Mouse (Mus musculus) brain, embryonic 18.5 days (tissue): ENCODE measurements around the gene Mark3.
A peak's percentile ranks its signal among the peaks of the same experiment; 100 is the strongest.
"Not testable (repeated sequence)": the region's sequence is repeated elsewhere in the genome, so short reads cannot be mapped to it uniquely, and the experiment has no call there.

Source experiments
- DNase-seq: peaks from one replicate; pipeline ENCODE4 v3.0.0-alpha.2; 2012; ENCODE audit warnings: low read depth, low spot score

Mark3 gene

DNA sequence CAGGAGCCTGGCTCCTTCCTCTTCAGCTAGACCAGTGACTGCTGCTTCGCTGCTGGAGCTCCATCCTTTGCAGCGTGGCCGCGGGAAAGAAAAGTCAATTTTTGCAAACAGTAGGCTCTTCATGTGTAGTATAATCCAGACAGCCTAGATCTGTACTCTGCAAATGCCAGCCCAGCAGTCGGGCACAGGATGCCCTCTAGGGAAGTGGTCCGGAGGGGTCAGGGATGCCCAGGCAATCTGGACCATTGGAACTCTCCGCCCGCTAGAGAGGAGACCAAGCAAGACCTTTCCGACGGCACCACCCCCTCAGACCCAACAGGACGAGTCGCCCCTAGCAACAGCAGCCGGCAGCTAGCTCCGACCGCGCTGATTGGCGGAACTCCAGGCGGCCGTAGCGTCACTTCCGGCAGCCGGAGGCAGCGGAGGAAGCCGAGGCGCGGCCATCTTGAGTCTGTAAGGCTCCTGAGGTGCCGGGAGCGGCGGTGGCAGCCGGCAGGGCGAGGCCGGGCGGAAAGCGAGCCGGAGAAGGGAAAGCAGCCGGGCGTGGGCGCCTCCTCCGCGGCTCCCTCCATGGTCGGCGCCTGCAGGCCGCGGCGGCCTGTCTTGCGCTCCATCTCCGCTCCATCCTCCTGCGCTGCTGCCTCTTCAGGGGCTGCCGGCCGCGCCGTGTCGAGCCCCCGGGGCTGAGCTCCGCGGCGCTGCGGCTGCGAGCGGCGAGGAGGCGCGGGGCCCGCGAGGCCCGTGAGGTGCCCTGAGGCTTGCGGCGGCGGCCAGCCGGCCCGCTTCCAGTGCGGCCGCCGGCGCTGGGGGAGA lies at the start of gene Mark3:
Mark3 (plus strand) TSS at position 450 of the 813 bp plus-strand sequence.
- peak; percentile 92 for DNase-seq

DNA sequence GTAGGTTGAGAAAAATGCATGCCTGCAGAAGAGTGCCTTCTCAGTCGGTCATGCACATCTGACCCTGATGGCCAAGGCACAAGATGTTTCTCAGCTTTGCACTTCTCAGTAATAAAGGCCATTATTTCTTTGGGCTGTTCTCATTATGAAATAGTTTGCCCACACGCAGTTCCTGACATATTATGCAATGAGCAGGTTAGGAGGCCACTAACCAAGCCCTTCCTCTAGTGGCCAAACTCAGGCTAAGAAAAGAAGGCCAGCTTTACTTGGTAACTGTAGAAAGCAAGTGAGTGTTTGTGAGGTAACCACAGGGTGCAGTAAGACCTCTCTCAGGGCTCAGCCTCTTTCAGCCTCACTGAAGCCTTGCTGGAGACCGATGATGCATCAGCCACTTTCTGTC lies 49.4 kb upstream of the Mark3 start:
- DNase-seq: no peak

DNA sequence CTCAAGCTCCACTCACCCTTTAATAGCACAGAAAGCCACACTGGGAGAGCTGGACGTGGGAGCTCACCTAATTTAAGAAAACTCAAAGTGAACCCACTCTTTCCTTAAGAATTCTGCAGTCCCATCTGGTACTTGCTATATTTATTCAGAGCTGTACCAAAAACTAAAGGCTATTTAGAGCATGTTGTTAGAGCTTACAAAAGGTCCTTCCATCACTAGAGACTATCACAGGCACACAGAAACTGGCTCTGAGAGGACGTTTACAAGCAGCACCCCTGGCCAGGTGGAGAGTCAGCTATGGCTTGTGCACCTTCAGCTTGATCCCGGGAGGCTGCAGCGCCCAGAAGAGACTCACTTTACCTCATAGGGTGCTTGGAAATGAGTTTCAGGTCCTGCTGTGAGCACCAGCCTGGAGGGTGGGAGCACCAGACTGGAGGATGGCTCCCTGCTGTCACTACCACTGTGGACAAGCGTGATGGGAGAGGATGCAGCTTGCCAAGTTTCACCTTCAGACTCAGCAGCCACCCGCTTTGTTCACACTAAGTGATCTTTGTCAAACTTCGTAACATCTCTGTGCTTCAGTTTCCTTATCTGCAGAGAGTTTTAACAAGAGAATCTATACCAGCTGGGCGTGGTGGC lies 46.6 kb upstream of the Mark3 start:
- no peak for DNase-seq

DNA sequence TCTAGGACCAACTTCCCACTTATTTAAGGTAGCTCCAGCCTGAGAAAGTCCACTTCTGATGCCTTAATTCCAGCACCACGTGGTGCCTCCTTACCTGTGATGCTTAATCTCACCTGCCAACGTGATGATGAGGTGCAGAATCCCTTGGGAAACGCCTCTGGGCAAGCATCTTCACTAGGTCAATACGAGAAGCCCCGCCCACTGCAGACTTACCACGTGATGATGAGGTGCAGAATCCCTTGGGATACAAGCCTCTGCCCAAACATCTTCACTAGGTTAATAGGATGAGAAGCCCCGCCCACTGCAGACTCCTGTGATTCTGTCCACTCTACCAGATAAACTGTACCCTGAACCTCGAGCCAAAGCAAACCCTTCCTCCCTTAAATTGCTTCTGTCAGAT lies 45.1 kb upstream of the Mark3 start:
- DNase-seq: no peak

DNA sequence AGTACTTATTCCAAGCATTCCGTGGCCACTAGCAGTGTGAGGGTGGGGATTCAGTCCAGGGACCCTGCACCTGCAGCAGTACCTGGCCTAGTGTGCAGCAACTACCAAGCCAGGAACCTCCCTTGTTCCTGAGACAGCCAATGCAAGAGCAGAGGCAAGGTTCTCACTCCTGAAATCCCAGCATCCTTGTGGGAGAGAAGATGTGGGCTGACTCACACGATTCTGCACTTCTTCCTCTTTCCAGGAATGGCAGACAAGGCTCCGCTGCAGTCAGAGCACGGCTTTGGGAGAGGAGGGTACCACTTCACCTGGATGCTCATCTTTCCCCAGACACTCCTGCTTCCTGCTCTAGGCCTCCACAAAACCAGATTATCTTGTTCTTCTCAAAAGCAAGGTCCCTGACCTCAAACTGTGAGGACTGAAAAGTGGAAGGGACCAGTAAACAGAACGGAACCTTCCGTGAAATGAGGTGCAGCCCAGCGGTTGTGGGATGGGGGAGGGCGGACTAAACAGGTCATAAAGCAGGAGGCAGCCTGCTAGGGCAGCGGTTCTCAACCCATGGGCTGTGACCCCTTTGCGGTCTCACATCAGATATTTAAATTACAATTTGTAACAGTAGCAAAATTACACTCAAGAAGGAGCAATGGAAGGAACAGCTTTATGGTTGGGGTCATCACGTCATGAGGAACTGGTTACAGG lies 41.1 kb upstream of the Mark3 start:
- DNase-seq: no peak

DNA sequence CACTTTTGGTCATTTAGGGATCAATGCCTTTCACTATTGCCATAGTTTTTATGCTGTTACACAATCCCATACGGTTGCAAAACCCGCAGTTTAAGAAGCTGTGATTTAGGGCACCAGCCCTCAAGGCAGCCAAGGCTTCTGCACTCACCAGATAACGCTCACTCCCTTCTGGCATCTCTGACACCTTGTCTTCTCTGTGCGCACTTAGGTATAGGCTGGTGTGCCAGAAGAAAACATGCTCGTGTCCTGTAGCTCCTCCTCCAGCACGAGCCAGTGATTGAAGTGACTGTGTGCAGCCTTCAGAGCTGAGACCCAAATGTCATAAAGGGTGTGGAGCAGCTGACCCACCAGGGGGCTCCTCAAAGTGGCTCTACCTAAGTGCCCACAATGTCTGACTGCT lies 39.0 kb upstream of the Mark3 start:
- DNase-seq: no peak

DNA sequence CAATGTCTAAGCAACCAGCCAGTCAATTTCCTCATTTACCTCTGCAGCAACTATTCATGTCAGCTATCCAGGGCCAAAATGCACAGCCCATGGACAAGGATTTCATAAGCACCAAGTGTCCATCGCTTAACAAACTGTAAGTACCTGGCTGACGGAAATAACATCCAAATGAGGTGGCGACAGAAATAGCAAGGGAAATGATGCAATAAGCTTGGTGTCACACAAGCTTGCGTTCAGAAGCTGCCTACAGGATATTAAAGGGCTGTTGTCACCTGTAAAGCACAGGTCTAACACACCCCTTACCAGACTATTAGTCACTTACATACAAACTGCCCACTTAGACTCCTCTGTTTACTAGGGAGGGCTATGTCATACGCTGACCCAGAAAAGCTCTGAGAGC lies 38.6 kb upstream of the Mark3 start:
- no peak for DNase-seq

DNA sequence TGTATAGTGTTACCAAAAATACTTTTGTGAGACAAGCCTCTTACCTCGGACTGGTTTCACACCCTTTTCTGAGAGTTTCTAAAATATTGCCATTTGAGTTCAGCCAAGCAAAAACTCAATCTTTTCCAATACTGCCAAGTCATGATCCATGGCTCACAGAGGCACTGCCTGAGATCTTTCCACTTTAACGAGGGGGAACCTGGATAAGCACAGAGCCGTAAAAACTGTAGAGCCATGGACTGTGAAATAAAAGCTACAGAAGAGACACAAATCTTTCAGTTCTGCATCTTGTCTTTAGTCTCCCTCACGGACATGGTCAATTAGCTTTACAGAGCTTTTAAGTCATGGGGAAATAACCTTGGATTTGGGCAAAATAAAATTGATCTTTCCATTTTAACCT lies 37.6 kb upstream of the Mark3 start:
- no peak for DNase-seq

DNA sequence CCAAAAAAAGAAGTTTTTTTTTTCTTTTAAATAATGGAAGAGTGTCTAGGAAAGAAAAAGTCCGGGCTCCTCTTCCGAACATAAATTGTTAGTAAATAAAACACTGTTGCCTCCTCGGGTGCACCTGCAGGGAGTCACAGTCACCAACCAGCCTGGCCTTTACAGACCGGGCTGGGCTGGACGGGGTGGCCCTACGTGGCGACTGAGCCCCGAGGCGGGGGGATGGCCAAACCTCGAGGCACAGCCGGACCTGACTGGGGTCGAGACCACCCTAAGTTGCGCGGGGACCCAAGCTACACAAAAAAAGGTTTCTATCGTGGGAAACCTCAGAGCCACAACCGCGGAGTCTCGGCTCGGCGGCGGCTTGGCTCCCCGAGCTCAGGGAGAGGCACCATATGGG lies 37.0 kb upstream of the Mark3 start:
- no peak for DNase-seq

DNA sequence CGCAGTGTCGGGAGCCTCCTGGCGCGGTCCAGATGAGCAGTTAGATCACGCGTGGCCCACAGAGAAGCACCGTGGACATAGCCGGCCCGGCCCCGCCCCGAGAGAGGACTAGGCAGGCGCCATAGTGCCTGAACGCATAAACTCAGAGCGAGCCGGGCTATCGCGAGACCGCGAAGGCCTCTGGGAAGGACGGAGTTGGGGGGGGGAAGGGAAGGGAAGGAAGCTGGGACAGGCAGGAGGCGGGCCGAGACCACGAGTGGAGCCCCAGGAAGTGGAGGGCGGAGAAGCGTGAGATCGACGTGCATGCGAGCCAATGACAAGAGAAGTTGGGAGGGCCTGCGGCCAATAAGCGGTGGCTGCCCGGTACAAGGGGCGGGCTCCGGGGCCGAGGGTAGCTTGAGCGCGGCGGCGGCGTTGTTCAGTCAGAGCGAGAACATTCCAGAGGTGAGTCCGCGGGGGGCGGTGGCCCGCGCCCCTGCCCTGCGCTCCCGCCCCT lies 36.5 kb upstream of the Mark3 start, which contains the start of gene Eif5:
Eif5 (plus strand) TSS at position 221 of the 496 bp plus-strand sequence.
- peak; percentile 98 for DNase-seq

DNA sequence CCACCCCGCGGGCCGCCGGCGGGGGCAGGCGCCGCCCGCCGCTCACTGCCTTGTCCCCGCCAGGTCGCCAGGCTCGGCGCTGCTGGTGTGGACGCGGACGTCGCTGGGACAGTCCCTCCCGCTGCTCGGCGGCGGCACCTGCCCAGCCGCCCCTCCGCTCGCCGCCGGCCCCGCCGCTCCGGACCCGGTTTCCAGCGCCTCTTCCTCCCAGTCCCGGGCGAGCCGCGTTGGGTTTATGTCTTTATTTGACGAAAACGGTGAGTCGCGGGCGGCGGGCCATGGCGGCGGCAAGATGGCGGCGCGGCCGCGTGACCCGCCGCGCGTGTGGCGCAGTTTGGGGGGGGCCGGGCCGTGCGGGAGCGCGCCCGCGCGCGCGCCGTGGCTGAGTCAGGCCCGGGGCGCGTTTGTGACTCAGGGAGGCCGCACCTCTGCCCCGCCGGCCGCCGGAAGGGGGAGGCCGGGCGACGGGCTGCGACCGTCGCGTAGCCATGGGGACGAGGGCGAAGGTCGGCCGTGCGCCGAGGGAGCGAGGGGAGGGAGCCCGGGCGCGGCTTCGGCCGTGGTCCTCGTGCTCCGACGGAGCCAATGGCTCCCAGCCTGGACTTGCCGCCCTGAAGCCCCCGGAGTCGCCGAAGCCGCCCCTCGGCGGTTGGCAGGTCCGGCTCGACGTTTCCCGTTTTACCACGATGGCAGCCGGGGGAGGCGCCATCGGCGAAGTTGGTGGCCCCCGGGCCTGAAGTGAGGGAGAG lies 35.9 kb upstream of the Mark3 start:
- no peak for DNase-seq

DNA sequence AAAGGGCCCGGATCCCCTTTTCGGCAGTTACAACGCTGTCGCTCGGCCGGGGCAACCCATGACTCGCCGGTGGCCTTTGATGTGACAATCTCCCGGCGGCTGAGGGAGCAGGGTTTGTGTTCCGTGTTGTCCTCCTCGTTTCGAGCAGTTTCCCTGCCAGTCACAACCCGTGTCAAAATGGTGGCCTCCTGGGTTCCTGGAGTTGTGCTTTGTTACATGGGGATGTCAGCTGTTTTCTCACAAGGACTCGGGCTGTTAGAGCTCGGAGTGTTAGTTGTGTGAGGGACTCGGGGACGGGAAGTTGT lies 35.3 kb upstream of the Mark3 start:
- DNase-seq: no peak

DNA sequence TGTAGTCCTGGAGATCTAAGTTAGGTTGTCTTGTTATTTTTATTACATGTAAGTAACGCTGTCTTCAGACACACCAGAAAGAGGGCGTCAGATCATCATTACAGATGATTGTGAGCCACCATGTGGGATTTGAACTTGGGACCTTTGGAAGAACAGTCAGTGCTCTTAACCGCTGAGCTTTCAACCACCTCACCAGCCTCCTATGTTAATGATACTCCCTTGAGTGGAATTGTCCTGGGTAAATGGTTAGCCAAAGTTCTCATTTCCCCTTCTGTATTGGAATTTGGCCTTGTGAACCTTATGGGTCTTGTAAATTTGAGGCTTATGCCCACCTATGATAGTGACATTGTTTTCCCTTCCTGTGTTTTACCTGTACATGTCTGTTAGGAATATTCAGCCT lies 27.3 kb upstream of the Mark3 start:
- no peak for DNase-seq

DNA sequence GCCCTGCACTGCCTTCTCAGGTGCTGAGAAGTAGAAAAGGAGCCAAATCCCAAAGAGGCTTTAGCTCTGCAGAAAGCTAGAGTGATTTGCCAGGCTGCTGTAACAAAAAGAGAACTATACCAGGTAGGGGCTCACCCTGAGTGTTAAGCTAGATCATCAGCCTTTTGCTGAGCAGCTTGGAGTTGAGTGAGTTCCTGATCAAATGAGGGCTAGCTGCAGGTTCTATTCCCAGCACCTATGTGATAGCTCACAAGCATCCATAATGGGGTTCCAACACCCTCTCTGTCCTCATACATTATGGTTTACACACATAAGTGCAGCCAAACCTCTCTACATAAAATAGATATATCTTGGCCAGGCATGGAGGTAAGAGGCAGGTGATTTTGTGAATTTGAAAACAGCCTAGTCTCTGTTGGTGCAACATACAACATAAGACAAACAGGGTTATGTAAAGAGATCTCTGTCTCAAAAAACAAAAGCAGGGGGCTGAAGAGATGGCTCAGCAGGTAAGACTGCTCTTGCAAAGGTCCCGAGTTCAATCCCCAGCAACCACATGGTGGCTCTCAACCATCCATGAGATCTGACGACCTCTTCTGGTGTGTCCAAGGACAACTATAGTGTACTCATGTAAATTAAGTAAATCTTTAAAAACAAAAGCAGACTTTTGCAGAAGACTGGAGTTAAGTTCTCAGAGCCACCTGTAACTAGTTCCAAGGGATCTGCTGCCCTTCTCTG lies 25.6 kb upstream of the Mark3 start:
- no peak for DNase-seq

DNA sequence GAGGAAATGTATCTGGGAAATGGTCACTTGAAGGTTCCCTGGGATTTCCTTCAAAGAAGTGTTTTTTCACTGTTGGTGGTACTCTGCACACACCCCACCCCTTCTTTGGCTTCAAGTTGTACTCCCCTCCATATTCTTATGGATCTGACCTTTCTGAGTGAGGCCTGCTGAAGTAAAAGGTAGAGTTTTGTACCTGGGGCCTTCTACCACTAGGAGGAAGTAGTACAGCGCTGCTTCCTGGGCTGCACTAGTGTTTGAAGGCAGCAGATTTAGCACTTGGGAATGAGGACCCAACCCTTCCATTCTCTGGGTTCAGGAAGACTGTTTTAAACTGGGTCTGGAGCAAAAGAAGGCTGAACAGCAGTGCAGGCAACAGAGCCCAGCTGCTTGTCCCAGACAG lies 23.6 kb upstream of the Mark3 start:
- no peak for DNase-seq

DNA sequence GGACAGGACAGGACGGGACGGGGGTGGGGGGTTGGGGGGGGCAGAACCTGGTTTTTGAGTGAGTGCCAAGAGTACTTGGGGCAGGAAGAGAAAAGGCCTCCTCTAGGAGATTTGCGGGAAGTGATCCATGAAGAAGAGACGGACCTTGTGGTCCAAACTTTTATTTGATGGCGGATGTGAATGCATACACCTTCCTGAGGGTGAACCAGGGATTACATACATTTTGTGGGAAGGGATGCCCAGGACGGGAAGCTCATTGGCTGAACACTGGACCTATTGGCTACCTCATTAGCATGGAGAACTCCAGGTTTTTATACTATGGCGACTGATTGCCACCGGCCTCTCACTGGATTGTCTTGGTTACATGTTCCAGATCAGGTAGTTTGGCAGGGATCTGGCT lies 22.0 kb upstream of the Mark3 start:
- no peak for DNase-seq

DNA sequence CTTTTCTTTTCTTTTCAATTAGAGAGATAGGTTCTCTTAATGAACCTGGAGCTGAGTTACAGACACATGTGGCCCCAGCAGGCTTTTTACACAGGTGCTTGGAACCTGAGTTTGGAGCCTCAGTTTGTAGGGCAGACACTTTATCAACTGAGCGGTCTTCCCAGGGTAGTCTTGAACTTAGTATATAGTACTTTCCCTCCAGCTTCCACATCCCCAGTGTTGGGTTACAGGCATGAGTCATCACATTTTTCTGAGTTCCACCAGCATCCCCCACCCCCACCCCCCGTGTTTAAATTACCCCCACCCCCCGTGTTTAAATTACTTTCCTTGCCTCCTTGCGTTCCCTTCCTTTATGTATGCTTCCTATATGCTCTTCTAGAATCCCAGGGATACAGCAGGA lies 19.0 kb upstream of the Mark3 start:
- no peak for DNase-seq

DNA sequence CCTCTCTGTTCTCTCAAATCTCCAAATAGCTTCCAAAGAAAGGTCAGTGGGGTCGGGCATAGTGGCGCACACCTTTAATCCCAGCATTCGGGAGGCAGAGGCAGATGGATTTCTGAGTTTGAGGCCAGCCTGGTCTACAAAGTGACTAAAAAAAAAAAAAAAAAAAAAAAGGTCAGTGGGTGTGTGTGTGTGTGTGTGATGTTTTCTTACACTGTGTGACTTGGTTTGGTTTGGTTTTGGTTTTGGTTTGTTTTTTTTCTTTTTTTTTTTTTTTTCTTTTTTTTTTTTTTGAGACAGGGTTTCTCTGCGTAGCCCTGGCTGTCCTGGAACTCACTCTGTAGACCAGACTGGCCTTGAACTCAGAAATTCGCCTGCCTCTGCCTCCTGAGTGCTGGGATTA lies 18.4 kb upstream of the Mark3 start:
- not testable (repeated sequence) for DNase-seq

DNA sequence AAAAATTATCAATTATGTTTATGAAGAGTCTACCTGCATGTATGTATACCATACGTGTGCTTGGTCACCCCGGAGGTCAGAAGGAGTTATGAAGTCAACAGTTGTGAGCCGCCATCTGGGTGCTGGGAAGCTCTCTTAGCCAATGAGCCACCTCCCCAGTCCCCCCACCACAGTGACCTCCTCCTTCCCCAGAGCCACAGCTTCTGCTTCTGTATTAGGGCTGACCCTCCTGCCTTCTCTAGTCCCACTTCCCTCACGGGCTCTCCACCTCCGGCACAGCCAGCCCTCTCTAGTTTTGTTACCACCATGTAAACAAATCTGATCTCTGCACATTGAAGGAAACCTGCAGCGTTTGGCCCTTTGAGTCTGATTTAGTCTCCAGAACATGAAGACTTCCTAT lies 16.8 kb upstream of the Mark3 start:
- DNase-seq: no peak

DNA sequence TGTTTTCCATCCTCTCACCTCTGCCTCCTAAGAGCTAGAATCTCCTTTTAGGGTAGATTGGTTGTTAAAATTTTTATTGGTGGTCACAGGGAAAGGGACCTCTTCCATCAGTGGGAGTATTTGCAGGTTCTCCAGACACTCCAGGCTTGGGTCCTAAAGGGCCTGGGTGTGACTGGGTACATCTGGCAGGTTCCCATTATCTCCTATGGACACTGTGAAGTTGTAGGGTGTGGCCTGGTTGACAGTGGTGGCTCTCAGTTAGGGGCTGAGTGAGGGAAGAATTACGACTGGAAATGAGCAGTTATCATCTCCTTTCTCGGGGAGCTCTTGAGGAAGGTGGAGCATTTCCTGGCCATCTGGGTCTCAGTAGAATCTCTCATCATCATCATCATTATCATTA lies 15.7 kb upstream of the Mark3 start:
- DNase-seq: no peak

DNA sequence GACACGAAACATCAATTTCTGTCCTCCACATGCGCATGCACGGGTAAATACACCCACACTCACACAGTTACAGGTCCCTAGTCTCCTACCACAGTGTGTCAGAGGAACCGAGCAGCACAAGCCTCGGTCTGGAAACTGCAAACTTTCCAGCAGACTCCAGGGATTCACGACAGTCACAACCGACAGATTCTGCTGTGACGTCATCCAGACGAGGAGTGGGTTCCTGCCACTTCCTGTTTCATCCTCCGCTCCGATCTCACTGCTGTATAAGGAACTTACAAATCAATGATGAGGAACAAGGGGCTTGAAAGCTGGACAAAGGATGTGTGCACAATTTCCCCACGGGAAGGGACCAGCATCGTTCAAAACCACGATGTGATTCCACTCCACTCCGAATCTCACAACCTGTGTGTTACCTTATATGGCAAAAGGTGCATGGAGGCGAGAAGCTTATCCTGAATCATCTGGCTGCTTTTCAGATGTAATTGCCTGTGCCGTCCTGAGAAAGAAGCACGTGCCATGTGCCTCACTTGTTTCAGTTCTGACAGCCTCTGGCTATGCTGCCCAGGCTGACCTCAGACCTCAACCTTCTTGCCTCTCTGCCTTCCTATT lies 14.6 kb upstream of the Mark3 start:
- DNase-seq: no peak
